Mouse (Mus musculus): ENCODE data around the gene Sbf1.

- TF ChIP-seq POLR2A (IDR thresholded peaks at IDR 0.05; ENCODE audit: extremely low read depth, insufficient read depth, low read length), result no peak
- TF ChIP-seq CTCF (IDR thresholded peaks at IDR 0.05; ENCODE audit: low read depth, low read length), result no peak
These were observed 8.5 kb upstream of the Sbf1 start for GRCm38 (mm10) chr15:89323656-89324055.
